Mouse (Mus musculus) bone marrow macrophage, adult 2 months (primary cell): ENCODE data around the gene Zfc3h1. TPM values are rescaled to one million over a fixed set of nuclear protein-coding genes. Genes with fewer than 3 reads are reported as not detected.
A peak's percentile ranks its signal among the peaks of the same experiment; 100 is the strongest.

Experiments
- H3K27ac ChIP-seq: 2 replicates; pipeline ENCODE4 v1.5.1; 2012; ENCODE audit warnings: low read depth, low read length; ENCODE audit not compliant: insufficient read depth
- H3K4me1 ChIP-seq: 2 replicates; pipeline ENCODE4 v1.6.1; 2012; ENCODE audit warnings: low read length; ENCODE audit not compliant: control insufficient read depth, insufficient read depth
- H3K4me3 ChIP-seq: 2 replicates; pipeline ENCODE4 v1.5.1; 2012; ENCODE audit warnings: mild to moderate bottlenecking, low read length, moderate library complexity; ENCODE audit not compliant: insufficient read depth
- CTCF ChIP-seq: IDR thresholded peaks from 2 replicates; pipeline ENCODE4 v1.5.1; 2012; ENCODE audit warnings: low read depth, mild to moderate bottlenecking, low read length, moderate library complexity
- POLR2A ChIP-seq: IDR thresholded peaks from 2 replicates; pipeline ENCODE4 v1.6.1; 2012; ENCODE audit warnings: mild to moderate bottlenecking, low read depth, low read length, borderline replicate concordance
- polyA plus RNA-seq: library from polyadenylated mRNA; stranded (reverse); fragments of >200 nt; gene quantifications from 2 replicates; pipeline ENCODE4 v1.2.4, GENCODE M21; 2012; ENCODE audit not compliant: missing spikeins, insufficient read depth, insufficient read length

The Zfc3h1 gene
- polyA plus RNA-seq, 1 experiment = 91.6 TPM

DNA sequence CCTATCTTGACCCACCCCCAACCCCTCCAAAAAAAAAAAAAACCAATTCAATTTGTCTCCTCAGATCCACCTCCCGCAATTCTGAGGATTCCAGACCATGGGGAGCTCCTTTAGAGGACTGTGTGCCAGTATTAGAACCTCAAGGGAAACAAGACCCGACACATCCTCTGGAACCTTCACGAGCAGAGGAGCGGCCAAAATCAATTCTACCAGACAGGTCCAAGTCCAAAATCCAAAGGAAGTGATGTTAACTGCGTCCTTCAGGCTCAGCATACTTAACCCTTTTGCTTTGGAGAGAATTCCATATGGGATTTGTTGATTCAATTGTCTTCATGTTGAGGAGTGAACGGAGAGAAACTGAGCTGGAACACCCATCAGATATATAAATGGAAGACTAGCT is 29.7 kb upstream of the Zfc3h1 start:
- Histone ChIP-seq H3K27ac (no peak overlapping the region), H3K4me3 (no peak overlapping the region), H3K4me1 (peaks cover 3% of the 10 kb centered on the region)
- TF ChIP-seq CTCF = no peak
- no peak for TF ChIP-seq POLR2A

DNA sequence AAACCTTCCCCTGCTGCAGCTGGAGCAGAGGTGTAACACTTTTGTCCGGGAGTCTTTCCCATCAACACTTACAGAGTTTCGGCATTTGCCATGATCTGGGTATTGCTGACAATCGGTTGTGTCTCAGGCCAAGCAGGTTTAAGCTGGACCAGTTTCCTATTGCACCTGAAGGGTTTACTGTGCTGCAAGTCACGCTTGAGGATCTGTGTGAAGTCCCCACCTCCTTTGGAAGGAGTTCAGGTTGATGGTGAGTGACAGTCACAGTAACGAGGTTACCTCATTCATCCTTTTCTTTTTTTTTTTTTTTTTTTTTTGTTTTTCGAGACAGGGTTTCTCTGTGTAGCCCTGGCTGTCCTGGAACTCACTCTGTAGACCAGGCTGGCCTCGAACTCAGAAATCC is 28.7 kb upstream of the Zfc3h1 start:
- H3K4me3 ChIP-seq = no peak overlapping the region
- H3K4me1 ChIP-seq = peaks cover 9% of the 10 kb centered on the region
- no peak overlapping the region for H3K27ac ChIP-seq
- TF ChIP-seq POLR2A = no peak
- TF ChIP-seq CTCF = no peak

GRCm38 (mm10) chr10:115358216-115358919 is 26.4 kb upstream of the Zfc3h1 start:
- Histone ChIP-seq H3K27ac (no peak overlapping the region), H3K4me3 (no peak overlapping the region), H3K4me1 (peaks cover 15% of the 10 kb centered on the region)
- TF ChIP-seq CTCF = no peak
- no peak for TF ChIP-seq POLR2A

GRCm38 (mm10) chr10:115359066-115359465 is 25.7 kb upstream of the Zfc3h1 start:
- Histone ChIP-seq H3K4me1 (peaks cover 19% of the 10 kb centered on the region), H3K4me3 (no peak overlapping the region), H3K27ac (no peak overlapping the region)
- TF ChIP-seq POLR2A (no peak), CTCF (no peak)

- Histone ChIP-seq H3K4me1 (peaks cover 22% of the 10 kb centered on the region), H3K4me3 (peak within 1 kb of the TSS; percentile 97), H3K27ac (peak within 1 kb of the TSS; percentile 88)
- no peak for TF ChIP-seq CTCF
- peak; percentile 61; the same call in 1 of the 2 replicates for TF ChIP-seq POLR2A
Measured at GRCm38 (mm10) chr10:115361840-115362622, 22.7 kb upstream of the Zfc3h1 start, which contains the start of gene Tmem19. Tmem19 (minus strand) TSS chr10:115362501.

- H3K4me1 ChIP-seq = peaks cover 22% of the 10 kb centered on the region
- peak overlapping the region; percentile 88 for H3K27ac ChIP-seq
- peak overlapping the region; percentile 59 for H3K4me3 ChIP-seq
- TF ChIP-seq POLR2A (no peak), CTCF (no peak)
Measured at GRCm38 (mm10) chr10:115362623-115362964, 22.2 kb upstream of the Zfc3h1 start.

DNA sequence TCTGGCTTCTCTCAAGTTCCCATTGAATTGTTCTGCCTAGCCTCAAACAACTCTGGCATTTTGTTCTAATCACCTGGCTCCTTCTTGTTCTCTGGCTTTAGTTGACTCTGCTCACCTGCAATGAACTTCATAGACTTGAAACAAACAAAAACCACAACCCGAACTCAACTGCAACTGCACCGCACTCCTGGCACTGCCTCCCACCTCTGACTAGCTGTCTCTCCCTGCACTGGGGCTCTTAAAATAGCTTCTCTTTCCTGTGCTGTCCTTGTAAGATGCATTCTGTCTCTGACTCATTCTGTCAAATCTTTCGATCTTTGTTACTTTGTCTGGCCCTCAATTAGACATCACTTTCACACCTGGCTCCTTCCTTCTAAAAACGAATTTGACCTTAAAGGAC is 21.6 kb upstream of the Zfc3h1 start:
- Histone ChIP-seq H3K4me3 (peak overlapping the region; percentile 59; the same call in 1 of the 2 replicates), H3K27ac (peak overlapping the region; percentile 88), H3K4me1 (peaks cover 22% of the 10 kb centered on the region)
- TF ChIP-seq POLR2A (no peak), CTCF (no peak)

DNA sequence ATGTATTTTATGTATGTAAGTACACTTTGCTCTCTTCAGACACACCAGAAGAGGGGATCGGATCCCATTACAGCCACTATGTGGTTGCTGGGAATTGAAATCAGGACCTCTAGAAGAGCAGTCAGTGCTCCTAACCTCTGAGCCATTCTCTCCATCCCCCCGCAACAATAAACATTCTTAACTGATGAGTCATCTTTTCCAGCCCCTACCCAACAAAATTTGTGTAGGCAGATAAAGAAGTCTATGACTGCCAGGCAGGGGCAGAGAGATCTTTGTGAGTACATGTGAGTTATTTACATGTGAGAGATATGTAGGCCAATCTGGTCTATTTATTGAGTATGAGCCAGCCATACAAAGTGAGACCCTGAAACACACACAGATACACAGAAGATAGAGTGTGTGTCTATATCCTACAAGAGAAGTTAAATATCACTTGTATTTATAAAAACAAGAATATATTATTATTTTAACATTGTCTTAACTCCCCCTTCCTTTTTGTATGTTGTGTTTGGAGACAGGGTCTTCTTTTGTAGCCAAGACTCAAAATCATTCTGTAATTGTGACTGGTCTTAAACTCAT is 3.2 kb upstream of the Zfc3h1 start:
- H3K27ac ChIP-seq = no peak overlapping the region
- TF ChIP-seq CTCF (no peak), POLR2A (no peak)
- no peak overlapping the region for H3K4me3 ChIP-seq
- peaks cover 12% of the 10 kb centered on the region for H3K4me1 ChIP-seq

GRCm38 (mm10) chr10:115382846-115383643 is 1.7 kb upstream of the Zfc3h1 start:
- H3K27ac ChIP-seq = no peak overlapping the region
- H3K4me1 ChIP-seq = peaks cover 13% of the 10 kb centered on the region
- no peak for TF ChIP-seq CTCF
- no peak for TF ChIP-seq POLR2A
- peak overlapping the region; percentile 89 for H3K4me3 ChIP-seq
